Mouse (Mus musculus) layer of hippocampus, postnatal 25 days (tissue): ENCODE results near the gene Top2a. TPM values are rescaled to one million over a fixed set of nuclear protein-coding genes. Genes with fewer than 3 reads are reported as not detected.

Experiments
- DNase-seq, 2 experiments: peaks; one replicate each; pipeline ENCODE4 v3.0.0; 2022; ENCODE audit warnings: mixed read lengths in 2 of 2, low spot score in 1 of 2; ENCODE audit errors: extremely low spot score in 1 of 2
- total RNA-seq, 2 experiments: library from RNA; stranded (reverse); gene quantifications; 2 replicates each; pipeline ENCODE4 v1.2.3; 2021

The Top2a gene
- total RNA-seq, 2 experiments from 2014 or later: 2.5 to 4.5 TPM

GRCm38 (mm10) chr11:99041841-99042780 is 18.1 kb upstream of the Top2a start:
- DNase-seq: no peak

- DNase-seq: peak in 1 of 2 experiments; percentile 52
Observed at GRCm38 (mm10) chr11:99041051-99041729, 17.2 kb upstream of the Top2a start, which contains the start of gene Igfbp4. Gene Igfbp4 (plus strand): TSS chr11:99041244.

- DNase-seq: peak in 1 of 2 experiments; percentile 43
Observed at GRCm38 (mm10) chr11:99040346-99040974, 16.5 kb upstream of the Top2a start.

- DNase-seq: peak; percentile 52 to 75
Observed at GRCm38 (mm10) chr11:99039782-99040181, 15.8 kb upstream of the Top2a start.

GRCm38 (mm10) chr11:99036254-99036653 is 12.3 kb upstream of the Top2a start:
- DNase-seq: no peak

- no peak for DNase-seq
Observed at GRCm38 (mm10) chr11:99035350-99035749, 11.4 kb upstream of the Top2a start.

- DNase-seq: no peak
Observed at GRCm38 (mm10) chr11:99026899-99027440, 3.0 kb upstream of the Top2a start.

GRCm38 (mm10) chr11:99025878-99026277 is 1.9 kb upstream of the Top2a start:
- DNase-seq: no peak

GRCm38 (mm10) chr11:99024468-99025134 is 612 bp upstream of the Top2a start:
- no peak for DNase-seq

GRCm38 (mm10) chr11:99023094-99023493 is 895 bp downstream of the Top2a start:
- no peak for DNase-seq

- no peak for DNase-seq
Observed at GRCm38 (mm10) chr11:99022384-99022933, 1.5 kb downstream of the Top2a start.

- no peak for DNase-seq
Observed at GRCm38 (mm10) chr11:99019844-99020243, 4.1 kb downstream of the Top2a start.

- DNase-seq: no peak
Observed at GRCm38 (mm10) chr11:99013856-99014255, 10.1 kb downstream of the Top2a start.

- DNase-seq: no peak
Observed at GRCm38 (mm10) chr11:99010706-99011105, 13.3 kb downstream of the Top2a start.

GRCm38 (mm10) chr11:99010124-99010523 is 13.9 kb downstream of the Top2a start:
- no peak for DNase-seq

- DNase-seq: no peak
Observed at GRCm38 (mm10) chr11:99006788-99007187, 17.2 kb downstream of the Top2a start.

- no peak for DNase-seq
Observed at GRCm38 (mm10) chr11:98999243-98999642, 24.7 kb downstream of the Top2a start.

GRCm38 (mm10) chr11:98998776-98999175 is 25.2 kb downstream of the Top2a start:
- DNase-seq: no peak

GRCm38 (mm10) chr11:98997659-98998058 is 26.3 kb downstream of the Top2a start:
- no peak for DNase-seq

- no peak for DNase-seq
Observed at GRCm38 (mm10) chr11:98995987-98996386, 28.0 kb downstream of the Top2a start.
